In the genomic region with DNA sequence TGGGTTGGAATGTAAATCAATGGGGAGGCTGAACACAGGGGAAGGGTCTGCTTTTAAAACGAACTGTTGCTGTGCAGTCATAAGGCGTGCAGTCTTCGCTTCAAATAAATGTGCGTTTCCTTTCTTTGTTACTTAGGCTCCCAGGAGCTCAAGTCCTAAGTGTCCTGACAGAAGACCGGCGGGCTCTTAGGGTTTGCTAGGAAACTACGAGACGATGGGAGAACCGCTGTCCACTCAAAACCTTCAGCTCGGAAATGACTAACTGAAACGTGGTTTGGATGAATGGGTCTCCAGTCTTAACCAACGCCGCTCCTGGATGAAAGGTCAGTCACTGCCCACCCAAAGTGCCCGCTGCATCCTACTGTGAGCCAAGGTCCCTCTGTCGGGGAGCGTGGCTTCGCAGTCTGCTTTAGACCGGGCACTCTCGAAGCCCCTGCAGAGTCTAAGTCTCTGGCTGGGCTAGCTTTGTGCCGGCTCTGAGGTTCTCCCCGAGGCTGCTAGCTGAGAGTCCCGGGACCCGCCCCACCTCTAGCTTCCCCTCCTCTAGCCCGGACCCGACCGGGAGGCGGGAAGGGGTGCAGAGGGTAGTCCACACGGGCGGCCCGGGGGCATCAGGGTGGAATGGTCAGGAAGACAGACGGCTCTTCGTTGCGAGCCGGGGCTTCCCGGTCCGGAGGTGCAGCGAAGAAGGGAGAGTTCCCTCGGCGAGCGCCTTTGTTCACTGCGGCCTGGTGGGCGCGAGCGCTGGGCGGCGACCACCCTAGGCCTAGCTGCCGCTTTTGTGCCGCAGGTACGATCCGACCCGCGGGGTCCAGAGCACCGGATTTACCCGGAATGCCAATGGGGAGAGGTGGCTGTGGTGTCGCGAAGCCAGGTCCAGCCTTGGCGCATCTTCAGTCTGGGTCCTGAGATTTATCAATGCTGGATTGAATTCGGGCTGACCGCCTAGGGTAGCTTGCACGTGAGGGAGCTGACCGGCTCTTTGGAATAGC, we compare ENCODE assay signal across 8 mouse cellular contexts. TPM values are rescaled to one million over a fixed set of nuclear protein-coding genes. Genes with fewer than 3 reads are reported as not detected.
DNase-seq lines count a peak whose midpoint lies in the region; ATAC-seq lines count a peak whose summit lies in the region.

No protein-coding gene starts in this region.

- peak overlapping the region; percentile 97 for H3K9ac ChIP-seq in limb, embryonic 12.5 days (replicated peaks)
- peak overlapping the region; percentile 86 for H3K9ac ChIP-seq in midbrain, embryonic 13.5 days (replicated peaks)
- peak overlapping the region; percentile 60 for H3K9ac ChIP-seq in stomach, embryonic 15.5 days

- peaks cover 17% of the 10 kb centered on the region for H3K36me3 ChIP-seq in limb, embryonic 12.5 days
- H3K36me3 ChIP-seq in midbrain, embryonic 13.5 days = peaks cover 17% of the 10 kb centered on the region
- no peaks in the 10 kb centered on the region; the same call in 1 of the 2 replicates for H3K36me3 ChIP-seq in stomach, embryonic 15.5 days

- H3K4me1 ChIP-seq in limb, embryonic 12.5 days (replicated peaks) = peaks cover 14% of the 10 kb centered on the region
- H3K4me1 ChIP-seq in midbrain, embryonic 13.5 days (replicated peaks) = peaks cover 17% of the 10 kb centered on the region
- H3K4me1 ChIP-seq in stomach, embryonic 15.5 days = no peaks in the 10 kb centered on the region

- H3K27ac ChIP-seq in limb, embryonic 12.5 days = peak overlapping the region; percentile 95
- H3K27ac ChIP-seq in midbrain, embryonic 13.5 days = peak overlapping the region; percentile 90
- peak overlapping the region; percentile 88 for H3K27ac ChIP-seq in stomach, embryonic 15.5 days

- peak overlapping the region; percentile 75 for H3K4me3 ChIP-seq in limb, embryonic 12.5 days (replicated peaks)
- peak overlapping the region; percentile 61 for H3K4me3 ChIP-seq in midbrain, embryonic 13.5 days (replicated peaks)
- H3K4me3 ChIP-seq in stomach, embryonic 15.5 days (replicated peaks) = peak overlapping the region; percentile 66

- ATAC-seq in limb, embryonic 12.5 days (ENCODE audit: insufficient number of reproducible peaks, insufficient read depth, low FRiP score, low TSS enrichment, low read depth) = peak; percentile 79
- ATAC-seq in midbrain, embryonic 13.5 days = peak; percentile 89
- peak; percentile 57 for ATAC-seq in stomach, embryonic 15.5 days (ENCODE audit: insufficient read depth, low FRiP score, low read depth)

- WGBS in limb, embryonic 12.5 days = under 1% methylated on average over 61 of the region's 61 CpGs
- under 1% methylated on average over 61 of the region's 61 CpGs for WGBS in midbrain, embryonic 13.5 days
- under 1% methylated on average over 61 of the region's 61 CpGs for WGBS in stomach, embryonic 15.5 days

- no peaks in the 10 kb centered on the region for H3K27me3 ChIP-seq in limb, embryonic 12.5 days
- H3K27me3 ChIP-seq in midbrain, embryonic 13.5 days = no peaks in the 10 kb centered on the region
- H3K27me3 ChIP-seq in stomach, embryonic 15.5 days (replicated peaks) = no peaks in the 10 kb centered on the region

- H3K9me3 ChIP-seq in limb, embryonic 12.5 days = no peaks in the 10 kb centered on the region
- no peaks in the 10 kb centered on the region for H3K9me3 ChIP-seq in midbrain, embryonic 13.5 days
- H3K9me3 ChIP-seq in stomach, embryonic 15.5 days = no peaks in the 10 kb centered on the region

- peak; percentile 4 to 52 for DNase-seq in adrenal gland, adult (ENCODE audit: inconsistent age in 2 of 2, low spot score in 1 of 2)
- DNase-seq in adrenal gland, postnatal 4 days (ENCODE audit: low spot score in 2 of 2) = no peak
- DNase-seq in CD4-positive, CD25-positive, alpha-beta regulatory T cell, adult 2 months (ENCODE audit: low read depth, low spot score) = peak; percentile 46
- peak; percentile 75 for DNase-seq in embryo, embryonic 11 days
- DNase-seq in heart, postnatal 10 days = peak; percentile 32 to 53

- intact Hi-C loops in heart, postnatal 10 days (cut with DNase I) = no loop called here

- H3K4me2 ChIP-seq in limb, embryonic 12.5 days = peak overlapping the region; percentile 72
- peak overlapping the region; percentile 58 for H3K4me2 ChIP-seq in midbrain, embryonic 13.5 days (replicated peaks)
- H3K4me2 ChIP-seq in stomach, embryonic 15.5 days = peak overlapping the region; percentile 85

RNA-seq across cellular contexts. Expression of gene B3gnt5, which starts 0.8 kb away (rescaled TPM):
- total RNA-seq in adrenal gland, postnatal 4 days (2021) = 1 to 10 TPM; 2.7 to 4.0 TPM
- total RNA-seq in heart, postnatal 10 days (2021) = 1 to 10 TPM; 3.6 to 4.0 TPM
- polyA plus RNA-seq in limb, embryonic 12.5 days (2016; fragmentation: Nextera tagmentation; extraction: Ambion mirVana) = 39.2 and 41.5 TPM in 2 replicates
- 50.8 and 60.3 TPM in 2 replicates for polyA plus RNA-seq in midbrain, embryonic 13.5 days (2015; fragmentation: Nextera tagmentation; extraction: Ambion mirVana)
- polyA plus RNA-seq in stomach, embryonic 15.5 days (2015; fragmentation: Nextera tagmentation; extraction: Ambion mirVana) = 13.3 and 13.4 TPM in 2 replicates

RNA-seq across cellular contexts. Expression of gene Lamp3, which starts 54.6 kb away (rescaled TPM):
- total RNA-seq in adrenal gland, postnatal 4 days (2021) = under 1 TPM in 1 of 2 experiments, not detected in 1; 0.08 TPM
- under 1 TPM in 1 of 2 experiments, not detected in 1; 0.07 TPM for total RNA-seq in heart, postnatal 10 days (2021)
- polyA plus RNA-seq in limb, embryonic 12.5 days (2016; fragmentation: Nextera tagmentation; extraction: Ambion mirVana) = 0.08 TPM in 1 of 2 replicates, not detected in the other
- 0.04 TPM in 1 of 2 replicates, not detected in the other for polyA plus RNA-seq in midbrain, embryonic 13.5 days (2015; fragmentation: Nextera tagmentation; extraction: Ambion mirVana)
- 0.04 and 0.14 TPM in 2 replicates for polyA plus RNA-seq in stomach, embryonic 15.5 days (2015; fragmentation: Nextera tagmentation; extraction: Ambion mirVana)

Comparison
In these comparisons a context has a peak if more than half of its experiments do, and no peak if none do; other contexts are left out.
1. DNase-seq: peak in adrenal gland, adult (2 of 2), CD4-positive, CD25-positive, alpha-beta regulatory T cell, adult 2 months (single experiment), embryo, embryonic 11 days (single experiment) and heart, postnatal 10 days (2 of 2); none in adrenal gland, postnatal 4 days (0 of 2).
2. Peak in every context shown above with its lines, with median percentiles within 50 percentile points of each other: ATAC-seq, H3K27ac ChIP-seq, H3K4me2 ChIP-seq, H3K4me3 ChIP-seq and H3K9ac ChIP-seq.